Mouse (Mus musculus) lung, embryonic 16.5 days (tissue): ENCODE data around the gene Dnajc7. TPM values are rescaled to one million over a fixed set of nuclear protein-coding genes. Genes with fewer than 3 reads are reported as not detected.

ENCODE experiments used
- ATAC-seq: fragments of 200-750 bp; cut with Nextera tagmentation; 2 replicates; pipeline ENCODE4 v1.8.0; 2017; ENCODE audit warnings: low read depth, mild to moderate bottlenecking, moderate library complexity
- H3K27ac ChIP-seq: fragments of 300-500 bp; sonication (generic); 2 replicates; pipeline ENCODE4 v1.5.1; 2014; ENCODE audit warnings: mild to moderate bottlenecking, control low read depth, low read length
- H3K27me3 ChIP-seq: fragments of 300-500 bp; sonication (generic); 2 replicates; pipeline ENCODE4 v1.6.1; 2014; ENCODE audit warnings: low read depth, low read length, mixed read lengths; ENCODE audit not compliant: control insufficient read depth, insufficient read depth
- H3K36me3 ChIP-seq: fragments of 300-500 bp; sonication (generic); 2 replicates; pipeline ENCODE4 v1.6.1; 2014; ENCODE audit warnings: low read length; ENCODE audit not compliant: control insufficient read depth, insufficient read depth
- H3K4me1 ChIP-seq: fragments of 300-500 bp; sonication (generic); replicated peaks from 2 replicates; pipeline ENCODE4 v1.6.1; 2014; ENCODE audit warnings: low read length, mixed read lengths; ENCODE audit not compliant: control insufficient read depth, insufficient read depth
- H3K4me2 ChIP-seq: fragments of 300-500 bp; sonication (generic); 2 replicates; pipeline ENCODE4 v1.6.1; 2014; ENCODE audit warnings: low read depth, low read length, control low read depth
- H3K4me3 ChIP-seq: fragments of 300-500 bp; sonication (generic); 2 replicates; pipeline ENCODE4 v1.5.1; 2014; ENCODE audit warnings: mild to moderate bottlenecking, low read length, control low read depth
- H3K9ac ChIP-seq: fragments of 300-500 bp; sonication (generic); 2 replicates; pipeline ENCODE4 v1.6.1; 2014; ENCODE audit warnings: low read length, control low read depth
- H3K9me3 ChIP-seq: fragments of 300-500 bp; sonication (generic); 2 replicates; pipeline ENCODE4 v1.6.1; 2016; ENCODE audit warnings: low read length; ENCODE audit not compliant: control insufficient read depth
- WGBS: fragments of 180-500 bp; shearing (Covaris S2); extraction: QIAGEN DNeasy Blood & Tissue Kit; methylation state at CpG from one replicate; pipeline ENCODE4 v1.1.7; 2014; 5-methylcytosine and 5-hydroxymethylcytosine counted together
- polyA plus RNA-seq: library from polyadenylated mRNA; unstranded; fragments of >200 nt; fragmentation: Nextera tagmentation; extraction: Ambion mirVana; gene quantifications from 2 replicates; pipeline ENCODE4 v1.2.1, GENCODE M21; 2015

Dnajc7 gene
- polyA plus RNA-seq, 1 experiment from 2014 or later, result 230 TPM

DNA sequence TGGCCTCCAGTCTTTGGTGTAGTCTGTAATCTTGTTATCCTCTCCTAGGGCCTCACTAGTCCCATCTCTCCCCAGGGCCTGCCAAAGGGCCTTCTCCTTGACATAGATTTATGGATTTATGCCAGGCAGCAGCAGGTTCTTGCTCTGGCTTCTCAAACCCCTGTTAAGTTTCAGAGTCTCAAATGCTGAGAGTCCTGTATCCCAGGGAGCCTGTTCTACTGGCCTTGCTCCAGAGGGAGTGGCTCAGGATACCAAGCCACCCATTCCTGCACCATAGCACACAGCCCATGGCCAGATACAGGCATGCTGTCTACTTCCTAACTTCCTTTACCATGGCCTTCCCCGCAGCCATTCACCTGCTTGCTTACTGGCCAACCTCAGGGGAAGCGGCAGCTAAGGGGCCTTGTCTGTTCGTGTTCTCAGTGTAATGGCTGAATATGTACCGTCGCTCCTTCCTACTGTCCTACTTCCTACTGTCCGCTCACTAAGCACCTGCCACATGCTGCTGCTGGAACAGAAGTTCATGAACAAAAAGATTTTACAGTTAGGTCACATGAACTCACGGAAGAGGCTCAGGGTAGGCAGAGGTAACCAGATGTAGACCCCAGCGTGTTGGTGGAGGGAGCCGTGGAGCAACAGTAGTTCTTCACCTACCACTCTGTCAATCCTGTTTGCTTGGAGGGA is 40.7 kb downstream of the Dnajc7 start:
- Histone ChIP-seq H3K4me1 (peaks cover 9% of the 10 kb centered on the region), H3K4me3 (no peak overlapping the region), H3K9me3 (0 out of 2 replicates have a peak, but pooled peaks cover 2% of the 10 kb centered on the region), H3K27me3 (no peaks in the 10 kb centered on the region), H3K4me2 (no peak overlapping the region), H3K36me3 (peaks cover 37% of the 10 kb centered on the region), H3K27ac (no peak overlapping the region), H3K9ac (no peak overlapping the region)
- WGBS, result 89% methylated on average over 9 of the region's 9 CpGs
- no peak for ATAC-seq

DNA sequence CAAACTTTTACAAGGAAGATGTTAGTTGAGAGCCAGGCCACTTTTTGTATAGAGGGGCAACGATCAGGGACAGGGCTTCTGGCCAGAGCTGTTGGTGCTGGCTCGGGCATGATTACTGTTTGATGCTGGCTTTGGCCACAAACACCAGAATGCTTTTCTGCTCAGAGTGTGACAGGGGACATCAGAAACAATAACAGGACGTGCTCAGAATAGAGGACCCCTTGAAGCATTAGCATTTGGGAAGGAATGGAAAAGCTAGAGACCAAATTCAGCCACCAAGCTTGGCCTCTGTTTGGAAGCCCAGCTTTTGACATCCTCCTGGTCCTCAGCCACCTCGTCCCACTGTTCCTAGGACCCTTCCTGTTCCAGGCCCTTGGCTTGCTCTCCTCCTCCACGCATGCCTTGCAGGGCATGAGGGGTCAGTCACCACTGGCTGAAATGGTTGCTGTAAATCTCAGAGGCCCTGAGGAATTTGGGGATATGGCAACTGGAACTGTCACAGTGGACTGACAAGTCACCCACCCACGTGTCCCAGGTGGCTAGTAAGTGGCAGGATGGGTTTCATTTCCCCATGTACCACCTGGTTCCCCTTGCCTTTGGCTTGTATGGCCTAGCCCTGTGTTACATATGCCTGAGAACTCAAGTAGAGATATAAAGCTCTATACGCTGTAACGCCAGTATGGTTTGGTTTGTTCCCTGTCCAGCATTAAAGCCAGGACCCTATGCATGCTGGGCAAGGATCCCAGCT is 41.9 kb downstream of the Dnajc7 start:
- Histone ChIP-seq H3K4me3 (no peak overlapping the region), H3K4me2 (no peak overlapping the region), H3K9ac (no peak overlapping the region), H3K27me3 (no peaks in the 10 kb centered on the region), H3K36me3 (peaks cover 25% of the 10 kb centered on the region), H3K27ac (no peak overlapping the region), H3K4me1 (peaks cover 9% of the 10 kb centered on the region), H3K9me3 (0 out of 2 replicates have a peak, but pooled peaks cover 2% of the 10 kb centered on the region)
- ATAC-seq, result no peak
- WGBS, result 74% methylated on average over 8 of the region's 8 CpGs

DNA sequence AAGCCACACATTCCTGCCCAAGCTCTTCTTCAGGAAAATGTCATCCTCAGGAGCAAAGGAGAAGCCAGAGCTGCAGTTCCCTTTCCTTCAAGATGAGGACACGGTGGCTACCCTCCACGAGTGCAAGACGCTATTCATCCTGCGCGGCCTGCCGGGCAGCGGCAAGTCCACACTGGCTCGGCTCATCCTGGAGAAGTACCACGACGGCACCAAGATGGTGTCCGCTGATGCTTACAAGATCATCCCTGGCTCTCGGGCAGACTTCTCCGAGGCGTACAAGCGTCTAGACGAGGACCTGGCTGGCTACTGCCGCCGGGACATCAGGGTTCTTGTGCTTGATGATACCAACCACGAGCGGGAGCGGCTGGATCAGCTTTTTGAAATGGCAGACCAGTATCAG is 43.7 kb downstream of the Dnajc7 start:
- WGBS, result 63% methylated on average over 21 of the region's 21 CpGs
- Histone ChIP-seq H3K9ac (no peak overlapping the region), H3K4me3 (no peak overlapping the region), H3K4me1 (peaks cover 11% of the 10 kb centered on the region), H3K4me2 (no peak overlapping the region), H3K36me3 (peaks cover 10% of the 10 kb centered on the region), H3K27me3 (no peaks in the 10 kb centered on the region; the same call in 1 of the 2 replicates), H3K27ac (no peak overlapping the region), H3K9me3 (0 out of 2 replicates have a peak, but pooled peaks cover 2% of the 10 kb centered on the region)
- ATAC-seq, result no peak

DNA sequence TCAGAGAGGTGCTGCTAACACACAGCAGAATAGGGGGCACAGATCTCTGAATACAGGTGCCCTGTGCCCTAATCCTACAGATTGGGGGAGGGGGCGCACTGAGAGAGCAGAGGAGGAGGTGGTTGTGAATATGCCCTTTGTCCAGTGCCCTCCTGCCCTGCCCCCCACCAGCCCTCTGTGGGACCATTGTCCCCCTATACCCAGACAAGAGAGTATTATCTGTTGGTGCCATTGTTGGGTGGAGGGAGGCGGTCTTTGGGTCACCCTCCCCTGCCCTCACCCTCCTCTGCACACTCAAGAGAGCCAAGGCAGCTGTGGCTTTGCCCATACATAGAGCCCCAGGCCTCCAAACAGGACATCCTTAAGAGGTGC is 44.5 kb downstream of the Dnajc7 start:
- Histone ChIP-seq H3K4me3 (peak overlapping the region; percentile 82), H3K36me3 (peaks cover 6% of the 10 kb centered on the region; the same call in 1 of the 2 replicates), H3K4me2 (peak overlapping the region; percentile 60), H3K27ac (peak overlapping the region; percentile 77), H3K27me3 (peaks cover 3% of the 10 kb centered on the region), H3K9ac (peak overlapping the region; percentile 81), H3K4me1 (peaks cover 19% of the 10 kb centered on the region), H3K9me3 (0 out of 2 replicates have a peak, but pooled peaks cover 2% of the 10 kb centered on the region)
- ATAC-seq, result no peak
- 40% methylated on average over 2 of the region's 2 CpGs for WGBS

DNA sequence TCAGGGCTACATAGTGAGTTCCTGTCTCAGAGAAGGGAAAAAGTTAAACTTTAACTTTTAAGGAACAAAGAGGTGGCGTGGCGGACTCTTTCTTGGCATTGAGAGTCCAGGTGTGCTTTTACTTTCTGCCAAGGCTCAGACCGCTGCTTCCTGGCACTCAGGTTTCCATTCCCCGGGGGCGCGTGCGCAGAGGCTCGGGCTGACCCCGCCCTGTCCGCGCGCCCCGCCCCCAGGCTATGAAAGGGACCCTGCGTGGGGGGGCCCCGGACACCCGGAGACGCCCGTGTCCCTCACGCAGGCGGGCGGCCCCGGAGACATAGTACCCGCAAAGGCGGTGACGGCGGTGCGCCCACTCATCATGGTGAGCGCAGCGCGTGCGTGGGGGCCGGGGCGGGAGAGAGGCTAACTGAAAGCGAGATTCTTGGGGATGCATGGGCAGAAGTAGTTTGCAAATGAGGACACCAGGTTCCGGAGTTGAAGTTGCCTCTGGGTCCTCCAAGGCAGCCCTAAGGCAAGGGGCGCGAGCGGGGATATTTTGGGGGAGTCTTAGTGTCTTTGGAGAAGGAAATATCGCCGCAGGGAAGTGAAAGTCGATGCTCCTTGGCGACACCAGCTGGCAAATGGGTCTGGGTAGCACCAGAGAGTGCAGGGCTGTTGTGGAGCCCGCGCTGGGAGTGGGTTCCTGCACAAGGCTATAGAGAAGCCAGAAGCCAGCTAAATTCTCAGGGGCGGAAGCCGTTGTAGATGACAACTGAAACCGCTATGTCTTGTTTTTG is 45.1 kb downstream of the Dnajc7 start, which contains the start of gene Cnp:
Cnp (plus strand) TSS at position 197 of the 776 bp plus-strand sequence.
- Histone ChIP-seq H3K9ac (peak within 1 kb of the TSS; percentile 81), H3K27me3 (peaks cover 3% of the 10 kb centered on the region), H3K36me3 (peaks cover 6% of the 10 kb centered on the region; the same call in 1 of the 2 replicates), H3K9me3 (0 out of 2 replicates have a peak, but pooled peaks cover 2% of the 10 kb centered on the region), H3K27ac (peak within 1 kb of the TSS; percentile 77), H3K4me2 (peak within 1 kb of the TSS; percentile 60), H3K4me3 (peak within 1 kb of the TSS; percentile 82), H3K4me1 (peaks cover 19% of the 10 kb centered on the region)
- under 1% methylated on average over 47 of the region's 47 CpGs for WGBS
- peak; percentile 89 for ATAC-seq

DNA sequence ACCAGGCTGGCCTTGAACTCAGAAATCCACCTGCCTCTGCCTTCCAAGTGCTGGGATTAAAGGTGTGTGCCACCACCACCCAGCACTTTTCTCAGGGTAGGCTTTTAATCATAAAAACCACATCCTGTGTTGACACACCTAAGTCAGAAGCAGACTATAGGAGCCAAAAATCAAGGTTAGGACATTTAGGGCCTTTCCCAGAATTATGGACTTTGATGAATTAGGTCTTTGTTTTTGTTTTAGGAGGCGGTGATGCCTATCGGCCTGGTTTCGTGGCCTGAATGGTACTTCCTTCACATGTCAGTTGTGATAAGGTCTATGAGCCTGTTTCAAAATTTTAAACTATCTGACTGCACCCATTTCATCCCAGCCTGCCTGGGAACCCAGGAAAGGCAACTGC is 45.8 kb downstream of the Dnajc7 start:
- Histone ChIP-seq H3K36me3 (peaks cover 2% of the 10 kb centered on the region; the same call in 1 of the 2 replicates), H3K4me3 (peak overlapping the region; percentile 82), H3K4me1 (peaks cover 19% of the 10 kb centered on the region), H3K27me3 (peaks cover 3% of the 10 kb centered on the region), H3K9me3 (0 out of 2 replicates have a peak, but pooled peaks cover 2% of the 10 kb centered on the region), H3K27ac (peak overlapping the region; percentile 77), H3K9ac (peak overlapping the region; percentile 81; the same call in 1 of the 2 replicates), H3K4me2 (0 out of 2 replicates have a peak overlapping the region, but pooled peaks have one; percentile 60)
- ATAC-seq, result no peak
- WGBS, result 78% methylated on average over 3 of the region's 3 CpGs

DNA sequence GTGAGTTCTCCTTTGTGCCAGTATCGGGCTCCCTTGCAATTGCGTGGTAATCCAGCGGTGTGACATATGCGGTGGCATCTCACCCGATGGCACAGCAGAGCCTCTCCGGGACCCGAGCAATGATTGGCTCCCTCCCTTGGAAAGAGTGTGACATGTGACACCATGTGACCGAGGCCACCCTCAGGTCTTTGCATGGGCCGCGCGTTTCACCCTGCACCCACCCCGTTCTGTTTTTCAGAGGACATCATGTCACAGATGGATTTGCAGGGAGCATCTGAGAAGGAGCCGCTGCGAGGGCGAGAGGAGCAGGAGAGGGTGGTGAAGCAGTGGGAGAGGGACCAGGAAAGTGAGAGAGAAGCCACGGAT is 48.8 kb downstream of the Dnajc7 start:
- H3K4me3 ChIP-seq, result peak overlapping the region; percentile 20
- H3K27me3 ChIP-seq, result peaks cover 3% of the 10 kb centered on the region
- H3K9ac ChIP-seq, result peak overlapping the region; percentile 16; the same call in 1 of the 2 replicates
- H3K36me3 ChIP-seq, result no peaks in the 10 kb centered on the region
- 0 out of 2 replicates have a peak, but pooled peaks cover 2% of the 10 kb centered on the region for H3K9me3 ChIP-seq
- WGBS, result 4% methylated on average over 16 of the region's 16 CpGs
- H3K4me2 ChIP-seq, result peak overlapping the region; percentile 30
- no peak overlapping the region for H3K27ac ChIP-seq
- no peak for ATAC-seq
- H3K4me1 ChIP-seq, result peaks cover 19% of the 10 kb centered on the region

DNA sequence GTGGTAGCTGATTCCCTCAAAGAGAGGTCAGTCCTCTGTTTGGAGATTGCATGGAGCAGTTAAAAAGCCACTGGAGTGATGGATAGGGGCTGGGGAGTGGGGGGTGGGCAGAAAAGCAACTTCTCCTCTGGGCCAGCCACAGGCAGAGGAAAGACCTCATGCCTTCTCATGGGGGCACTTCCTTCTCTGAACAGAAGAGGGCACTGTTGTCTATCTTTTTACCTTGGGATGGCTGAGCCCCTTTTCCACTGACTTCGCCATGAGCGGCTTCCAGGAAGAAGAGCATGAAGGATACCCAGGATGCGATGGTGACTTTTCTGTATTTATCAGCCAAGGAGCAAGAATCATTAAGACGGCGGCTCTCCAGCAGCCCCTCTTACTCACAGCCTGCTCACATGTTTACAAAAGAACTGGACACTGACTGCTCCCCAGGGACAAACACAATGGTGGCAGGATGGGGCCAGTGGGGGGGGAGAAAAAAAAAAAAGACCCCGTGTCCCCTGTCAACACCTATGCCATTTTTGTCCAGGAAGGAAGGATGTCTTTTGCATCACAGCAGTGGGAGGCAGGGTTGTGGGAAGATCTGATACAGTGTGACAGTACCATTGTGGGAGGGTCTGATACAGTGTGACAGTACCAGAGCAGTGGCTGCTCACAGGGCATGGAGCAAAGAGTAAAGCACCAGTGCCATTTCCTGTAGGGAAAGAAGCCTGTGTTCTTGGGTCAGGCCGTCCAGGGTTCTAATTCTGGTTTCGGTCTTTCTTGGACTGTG is 49.4 kb downstream of the Dnajc7 start:
- 13% methylated on average over 8 of the region's 8 CpGs for WGBS
- 0 out of 2 replicates have a peak, but pooled peaks cover 2% of the 10 kb centered on the region for H3K9me3 ChIP-seq
- peak overlapping the region; percentile 20 for H3K4me3 ChIP-seq
- peaks cover 3% of the 10 kb centered on the region for H3K27me3 ChIP-seq
- peak; percentile 20; the same call in 1 of the 2 replicates for ATAC-seq
- peak overlapping the region; percentile 30 for H3K4me2 ChIP-seq
- H3K9ac ChIP-seq, result peak overlapping the region; percentile 16; the same call in 1 of the 2 replicates
- no peaks in the 10 kb centered on the region for H3K36me3 ChIP-seq
- H3K4me1 ChIP-seq, result peaks cover 17% of the 10 kb centered on the region
- H3K27ac ChIP-seq, result no peak overlapping the region
